Mouse (Mus musculus) ovary, postnatal 10 days (tissue): ENCODE results near the gene Gm2174.

Source experiments
- DNase-seq: peaks from one replicate; pipeline ENCODE4 v3.0.0; 2022; ENCODE audit warnings: low spot score

The Gm2174 gene

DNA sequence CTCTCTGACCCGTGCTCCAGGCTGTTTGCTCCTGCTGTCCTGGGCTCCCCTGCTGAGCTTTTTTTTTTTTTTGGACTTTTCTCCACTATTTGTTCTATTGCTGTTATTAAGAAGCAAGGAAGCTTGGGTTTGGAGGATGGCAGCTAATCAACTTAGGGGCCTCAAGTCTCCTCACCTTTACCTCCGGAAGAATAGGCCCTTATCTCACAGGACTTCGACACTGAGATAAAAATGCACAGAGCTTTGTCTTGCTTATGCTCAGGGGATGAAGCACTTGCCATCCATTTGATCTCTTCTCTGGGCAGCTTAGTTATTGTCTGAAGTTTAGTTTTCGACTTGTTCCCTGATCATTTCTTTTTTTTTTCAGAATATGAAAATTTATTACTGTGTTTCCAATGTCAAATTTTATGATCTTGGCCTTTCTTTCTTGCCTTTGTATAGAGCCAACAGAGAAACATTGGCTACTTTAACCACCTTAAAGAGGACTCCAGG lies at the start of gene Gm2174:
Gene Gm2174 (plus strand): TSS at position 442 of the 492 bp plus-strand sequence.
- DNase-seq: no peak

DNA sequence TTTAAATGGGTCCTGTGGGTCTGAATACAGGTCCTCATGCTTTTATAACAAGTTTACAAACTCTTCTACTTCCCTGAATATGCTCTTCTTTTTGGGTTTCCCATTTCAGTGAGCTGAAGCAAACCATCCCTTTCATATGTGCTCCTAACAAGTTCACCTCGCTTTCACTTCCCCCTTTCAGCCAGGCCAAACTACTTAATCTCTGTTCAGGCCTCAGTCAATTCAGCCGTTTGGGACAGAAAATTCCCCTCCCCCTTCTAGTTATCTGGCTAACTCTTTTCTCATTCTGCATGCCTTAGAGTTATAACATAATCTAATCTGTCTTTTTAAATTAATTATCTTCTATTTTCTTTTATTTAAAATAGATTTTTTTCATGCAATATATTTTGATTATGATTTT lies 43.1 kb upstream of the Gm2174 start:
- no peak for DNase-seq

- DNase-seq: no peak
These were observed 42.3 kb upstream of the Gm2174 start for GRCm38 (mm10) chrX:56405482-56405881.

DNA sequence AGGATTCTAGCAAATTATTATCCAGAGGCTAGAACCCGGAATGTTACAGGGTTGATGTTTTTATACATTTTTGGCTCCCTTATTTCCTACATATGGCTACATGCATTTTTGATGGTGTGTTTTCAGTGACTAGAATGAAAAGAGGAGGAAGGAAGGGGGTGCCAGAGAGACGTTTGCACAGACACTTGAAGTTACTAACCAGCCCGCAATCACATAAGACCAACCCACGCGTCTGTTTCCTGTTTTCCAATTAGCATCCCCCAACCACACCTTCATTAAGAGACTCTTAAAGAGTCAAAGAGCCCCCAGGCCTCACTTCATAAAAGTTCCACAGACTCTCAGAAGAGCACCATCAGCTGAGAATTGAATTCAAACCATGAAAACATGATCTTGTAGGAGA lies 41.6 kb upstream of the Gm2174 start:
- DNase-seq: no peak

DNA sequence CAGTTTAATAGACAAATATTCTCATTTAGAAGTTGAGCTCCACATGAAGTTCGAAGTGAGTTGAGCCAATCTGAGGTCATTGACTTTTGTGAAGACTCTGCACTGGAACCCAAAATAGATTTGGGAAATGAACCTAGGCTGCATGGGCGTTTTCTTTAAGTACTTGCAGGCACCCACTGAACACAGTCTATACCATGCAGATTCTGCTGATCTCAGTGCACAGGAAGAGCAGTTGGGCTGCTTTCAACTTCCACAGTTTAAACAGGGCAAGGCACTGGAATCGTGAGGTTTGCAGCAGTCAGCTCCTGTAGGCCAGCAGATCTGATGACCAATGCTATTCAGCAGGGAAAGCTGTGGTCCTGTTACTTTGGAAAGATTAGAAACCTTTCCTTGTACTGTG lies 31.5 kb upstream of the Gm2174 start:
- no peak for DNase-seq

DNA sequence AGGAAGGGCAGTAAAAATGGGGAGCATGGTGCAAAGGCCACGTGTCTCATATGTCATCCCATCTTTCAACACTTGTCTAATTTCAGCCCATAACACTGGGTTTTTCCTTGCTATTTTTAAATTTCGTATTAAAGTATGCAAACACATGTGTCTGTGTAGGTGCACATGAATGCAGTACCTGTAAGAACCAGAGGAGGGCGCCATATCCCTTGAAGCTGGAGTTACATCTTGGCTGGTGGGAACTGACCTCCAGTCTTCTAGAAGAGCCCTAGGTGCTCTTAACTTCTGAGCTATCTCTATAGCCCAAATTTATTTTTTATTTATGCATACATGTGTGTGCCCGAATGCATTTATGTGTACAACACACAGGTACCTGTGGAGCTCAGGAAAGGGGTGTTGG lies 30.2 kb upstream of the Gm2174 start:
- no peak for DNase-seq

DNA sequence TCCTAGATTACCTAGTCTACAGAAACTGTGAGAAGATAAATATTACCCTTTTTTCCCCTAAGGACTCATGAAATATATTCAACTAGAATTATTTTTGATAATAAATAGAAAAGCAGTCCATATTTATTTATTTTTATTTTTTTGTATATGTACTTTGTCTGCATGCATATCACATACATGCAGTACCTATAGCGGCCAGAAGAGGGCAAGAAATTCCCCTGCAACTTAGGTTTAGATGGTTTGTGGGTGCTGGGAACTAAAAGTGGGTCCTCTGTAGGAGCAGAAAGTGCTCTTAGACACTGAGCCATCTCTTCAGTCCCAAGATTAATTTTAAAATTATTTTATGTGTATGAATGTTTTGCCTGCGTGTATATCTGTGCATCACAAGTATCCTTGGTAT lies 17.2 kb upstream of the Gm2174 start:
- no peak for DNase-seq

- DNase-seq: no peak
These were observed 11.9 kb upstream of the Gm2174 start for GRCm38 (mm10) chrX:56435758-56436283.

- DNase-seq: no peak
These were observed 1.0 kb upstream of the Gm2174 start for GRCm38 (mm10) chrX:56446487-56447428.

GRCm38 (mm10) chrX:56454671-56455371 lies 7.1 kb downstream of the Gm2174 start, which contains the start of gene Ints6l:
Gene Ints6l, plus strand, starts transcription at chrX:56454857.
- DNase-seq: peak; percentile 19

- peak; percentile 52 for DNase-seq
These were observed 7.8 kb downstream of the Gm2174 start for GRCm38 (mm10) chrX:56455372-56456246.

DNA sequence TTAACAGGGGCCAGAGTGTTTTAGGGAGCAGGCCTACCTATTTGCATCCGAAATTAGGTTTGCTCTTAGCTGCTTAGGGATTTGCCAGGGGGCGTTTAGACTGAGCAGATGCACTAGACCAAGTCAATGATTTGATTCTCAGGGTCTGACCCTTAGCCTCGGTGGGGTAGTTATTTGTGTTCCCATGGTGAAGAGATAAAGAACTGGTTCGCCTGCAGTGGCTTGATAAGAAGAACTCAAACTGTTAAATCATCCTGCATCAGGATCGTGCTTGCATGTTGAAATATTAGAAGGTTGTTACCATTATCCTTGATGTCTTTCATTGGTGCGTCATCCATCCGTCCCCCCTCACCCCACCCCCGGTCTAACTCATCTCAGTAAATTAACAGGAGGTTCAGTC lies 8.6 kb downstream of the Gm2174 start:
- no peak for DNase-seq

GRCm38 (mm10) chrX:56462020-56462933 lies 14.5 kb downstream of the Gm2174 start:
- no peak for DNase-seq

- DNase-seq: no peak
These were observed 17.1 kb downstream of the Gm2174 start for GRCm38 (mm10) chrX:56464906-56465305.

DNA sequence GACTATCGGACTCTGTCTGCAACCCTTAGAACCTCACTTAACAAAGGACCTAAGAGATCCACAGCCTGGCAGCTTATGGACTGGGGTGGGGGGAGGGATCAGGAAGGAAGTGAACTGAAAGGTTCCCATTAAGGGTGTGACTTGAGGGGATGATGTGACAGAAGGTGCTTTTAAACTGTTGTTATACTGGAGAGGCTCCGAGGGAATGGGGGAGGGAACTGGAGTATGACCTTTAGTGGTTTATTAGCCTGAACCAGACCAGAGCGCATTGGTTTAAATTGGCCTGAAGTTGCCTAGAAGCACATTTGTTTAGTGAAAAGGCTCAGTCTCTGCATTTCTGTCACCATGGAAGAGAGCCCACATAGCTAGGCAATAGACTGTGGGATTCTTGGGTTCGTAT lies 19.9 kb downstream of the Gm2174 start:
- DNase-seq: no peak

GRCm38 (mm10) chrX:56468422-56468821 lies 20.7 kb downstream of the Gm2174 start:
- DNase-seq: no peak

- DNase-seq: no peak
These were observed 26.3 kb downstream of the Gm2174 start for GRCm38 (mm10) chrX:56474035-56474434.

GRCm38 (mm10) chrX:56477553-56477952 lies 29.8 kb downstream of the Gm2174 start:
- no peak for DNase-seq

DNA sequence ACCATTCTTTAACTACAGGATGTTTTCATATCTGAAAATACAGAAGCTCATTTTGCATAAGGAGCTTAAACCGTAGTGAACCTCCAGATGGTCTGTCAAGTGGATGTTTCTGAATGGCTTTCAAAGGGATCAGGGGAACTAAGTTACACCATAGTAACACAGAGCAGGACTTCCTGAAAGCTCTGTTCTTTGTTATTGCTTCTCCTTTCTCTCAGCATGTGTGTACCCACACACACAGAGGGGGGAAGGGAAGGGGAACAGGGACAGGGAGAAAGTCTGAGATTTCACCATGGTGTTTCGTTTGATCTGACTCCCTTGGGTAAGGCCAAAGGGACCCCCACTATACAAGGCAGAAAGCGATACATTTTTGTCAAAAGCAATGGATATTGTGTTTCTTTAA lies 34.1 kb downstream of the Gm2174 start:
- no peak for DNase-seq

GRCm38 (mm10) chrX:56489758-56490157 lies 42.0 kb downstream of the Gm2174 start:
- peak; percentile 16 for DNase-seq

DNA sequence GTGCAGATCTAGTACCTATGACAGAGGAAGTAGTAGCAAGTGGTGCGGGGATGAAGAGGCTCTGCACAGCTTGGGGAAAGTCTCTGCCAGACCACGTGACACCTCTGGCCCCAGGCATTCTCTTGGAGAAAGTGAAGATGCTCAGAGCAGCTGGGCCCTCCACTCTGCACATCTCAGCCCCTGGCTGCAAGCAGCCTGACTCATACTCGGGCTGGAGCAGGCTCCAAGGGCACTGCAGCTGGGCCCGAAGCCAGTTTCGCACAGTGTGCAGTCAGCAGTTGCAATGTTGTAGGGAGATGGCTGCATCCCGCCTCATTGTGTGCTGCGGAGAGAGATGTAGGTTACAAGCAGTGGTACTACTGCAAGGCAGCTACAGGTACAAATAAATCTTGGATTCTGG lies 49.5 kb downstream of the Gm2174 start:
- no peak for DNase-seq
